Mouse (Mus musculus) testis, adult 2 months (tissue): ENCODE measurements at regions not wholly inside any gene's neighbourhood (a gene's known extent, or its start where the extent isn't known, plus 50 kb on each side); places are given as distances from the start of the nearest gene placed in this dataset.

Source experiments
- H3K27ac ChIP-seq: fragments of 200-500 bp; 2 replicates; pipeline ENCODE4 v1.5.1; 2012; ENCODE audit warnings: low read depth, low read length; ENCODE audit not compliant: control insufficient read depth, insufficient read depth
- H3K27me3 ChIP-seq: fragments of 200-500 bp; 2 replicates; pipeline ENCODE4 v1.6.1; 2012; ENCODE audit warnings: mild to moderate bottlenecking, low read length, moderate library complexity; ENCODE audit not compliant: control insufficient read depth, insufficient read depth
- H3K36me3 ChIP-seq: fragments of 200-500 bp; 2 replicates; pipeline ENCODE4 v1.6.1; 2012; ENCODE audit warnings: mild to moderate bottlenecking, low read length; ENCODE audit not compliant: control insufficient read depth, insufficient read depth
- H3K4me1 ChIP-seq: fragments of 200-500 bp; 2 replicates; pipeline ENCODE4 v1.6.1; 2012; ENCODE audit warnings: low read length; ENCODE audit not compliant: control insufficient read depth, insufficient read depth
- H3K4me3 ChIP-seq: fragments of 200-500 bp; 2 replicates; pipeline ENCODE4 v1.5.1; 2012; ENCODE audit warnings: low read depth, mild to moderate bottlenecking, low read length, moderate library complexity, mixed read lengths; ENCODE audit not compliant: control insufficient read depth
- CTCF ChIP-seq: fragments of 200-500 bp; IDR thresholded peaks from 2 replicates; pipeline ENCODE4 v1.5.1; 2012; ENCODE audit warnings: low read depth, mild to moderate bottlenecking, inconsistent platforms, low read length, moderate library complexity; ENCODE audit not compliant: control insufficient read depth, insufficient read depth, insufficient replicate concordance
- POLR2A ChIP-seq: fragments of 200-500 bp; IDR thresholded peaks from 2 replicates; pipeline ENCODE4 v1.6.1; 2012; ENCODE audit warnings: low read depth, mild to moderate bottlenecking, inconsistent platforms, low read length, moderate library complexity; ENCODE audit not compliant: control insufficient read depth

GRCm38 (mm10) chr8:90192856-90193255 is 155.3 kb downstream of the Tox3 start:
- Histone ChIP-seq H3K36me3 (no peaks in the 10 kb centered on the region), H3K4me1 (no peaks in the 10 kb centered on the region), H3K27me3 (no peaks in the 10 kb centered on the region), H3K27ac (no peak overlapping the region), H3K4me3 (no peak overlapping the region)
- TF ChIP-seq POLR2A (no peak), CTCF (no peak)

- TF ChIP-seq CTCF: no peak
- TF ChIP-seq POLR2A: no peak
- Histone ChIP-seq H3K27me3 (no peaks in the 10 kb centered on the region), H3K36me3 (no peaks in the 10 kb centered on the region), H3K4me3 (no peak overlapping the region), H3K4me1 (no peaks in the 10 kb centered on the region), H3K27ac (no peak overlapping the region)
Observed at GRCm38 (mm10) chr8:90182807-90183206, 165.3 kb downstream of the Tox3 start.

GRCm38 (mm10) chr8:90176771-90177170 is 171.4 kb downstream of the Tox3 start:
- Histone ChIP-seq H3K4me1 (no peaks in the 10 kb centered on the region), H3K27ac (no peak overlapping the region), H3K36me3 (no peaks in the 10 kb centered on the region), H3K4me3 (no peak overlapping the region), H3K27me3 (no peaks in the 10 kb centered on the region)
- TF ChIP-seq POLR2A: no peak
- TF ChIP-seq CTCF: no peak

GRCm38 (mm10) chr8:90176335-90176734 is 171.8 kb downstream of the Tox3 start:
- H3K27ac ChIP-seq: no peak overlapping the region
- H3K4me1 ChIP-seq: no peaks in the 10 kb centered on the region
- H3K36me3 ChIP-seq: no peaks in the 10 kb centered on the region
- no peaks in the 10 kb centered on the region for H3K27me3 ChIP-seq
- TF ChIP-seq CTCF (no peak), POLR2A (no peak)
- H3K4me3 ChIP-seq: no peak overlapping the region

GRCm38 (mm10) chr8:90166639-90167038 is 181.5 kb downstream of the Tox3 start:
- Histone ChIP-seq H3K4me1 (no peaks in the 10 kb centered on the region), H3K27ac (no peak overlapping the region), H3K27me3 (no peaks in the 10 kb centered on the region), H3K36me3 (no peaks in the 10 kb centered on the region), H3K4me3 (no peak overlapping the region)
- TF ChIP-seq POLR2A (no peak), CTCF (no peak)

DNA sequence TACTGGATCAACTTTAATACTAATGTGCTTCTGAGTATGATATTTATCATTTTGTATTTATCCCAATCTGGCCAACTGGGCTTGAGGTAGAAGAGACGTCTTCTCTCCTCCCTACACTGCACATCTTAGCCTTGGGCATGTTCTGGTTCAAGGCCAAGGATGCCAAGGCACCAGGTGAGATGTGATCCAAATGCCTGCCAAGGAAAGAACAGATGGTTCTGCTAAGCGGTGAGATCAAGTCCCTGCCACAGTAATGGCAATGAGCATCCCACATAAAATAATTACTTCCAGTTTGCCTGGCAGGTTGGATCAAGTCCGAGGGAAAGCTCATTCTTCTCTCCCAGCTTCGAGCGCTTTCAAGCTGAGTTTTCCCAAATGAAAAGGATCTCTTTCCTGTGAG is 196.7 kb downstream of the Tox3 start:
- no peak overlapping the region for H3K4me3 ChIP-seq
- TF ChIP-seq CTCF: no peak
- TF ChIP-seq POLR2A: no peak
- H3K27me3 ChIP-seq: no peaks in the 10 kb centered on the region
- no peak overlapping the region for H3K27ac ChIP-seq
- no peaks in the 10 kb centered on the region for H3K36me3 ChIP-seq
- H3K4me1 ChIP-seq: no peaks in the 10 kb centered on the region

GRCm38 (mm10) chr8:90149903-90150302 is 198.2 kb downstream of the Tox3 start:
- no peak overlapping the region for H3K4me3 ChIP-seq
- H3K4me1 ChIP-seq: no peaks in the 10 kb centered on the region
- TF ChIP-seq POLR2A: no peak
- no peaks in the 10 kb centered on the region for H3K27me3 ChIP-seq
- no peaks in the 10 kb centered on the region for H3K36me3 ChIP-seq
- no peak overlapping the region for H3K27ac ChIP-seq

GRCm38 (mm10) chr8:90134626-90135025 is 213.5 kb downstream of the Tox3 start:
- Histone ChIP-seq H3K4me3 (no peak overlapping the region), H3K4me1 (no peaks in the 10 kb centered on the region)
- no peak for TF ChIP-seq CTCF
- TF ChIP-seq POLR2A: no peak

More at GRCm38 (mm10) chr8:90134626-90135025, 213.5 kb downstream of the Tox3 start:
- Histone ChIP-seq H3K36me3 (no peaks in the 10 kb centered on the region), H3K27me3 (no peaks in the 10 kb centered on the region), H3K27ac (no peak overlapping the region)
